Mouse (Mus musculus): ENCODE results near the gene Dek.
A peak's percentile ranks its signal among the peaks of the same experiment; 100 is the strongest.

The Dek gene

GRCm38 (mm10) chr13:47056126-47056525, 49.9 kb downstream of the Dek start:
- DNase-seq (ENCODE audit: low spot score), result no peak

DNA sequence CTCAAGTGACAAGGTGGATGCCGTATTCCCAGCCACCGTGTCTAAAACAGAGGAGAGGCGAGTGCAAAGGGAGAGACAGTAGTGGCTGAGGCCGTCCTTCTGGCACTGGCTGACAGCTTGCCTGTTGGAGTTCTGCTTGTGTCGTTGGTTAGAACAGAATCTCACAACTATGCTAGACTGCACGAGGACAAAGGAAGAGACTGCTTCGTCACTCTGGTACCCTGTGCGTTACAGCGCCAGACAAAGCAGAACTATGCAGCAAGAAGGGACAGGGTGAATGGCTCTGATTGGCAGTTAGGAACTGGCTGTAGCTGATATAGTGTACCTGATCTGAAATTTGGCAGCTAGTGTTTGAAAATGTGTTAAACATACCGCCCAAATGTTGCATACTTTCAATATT, 52.0 kb downstream of the Dek start:
- no peak for DNase-seq (ENCODE audit: low spot score)

GRCm38 (mm10) chr13:47050009-47050408, 56.0 kb downstream of the Dek start:
- no peak for DNase-seq (ENCODE audit: low spot score)

DNA sequence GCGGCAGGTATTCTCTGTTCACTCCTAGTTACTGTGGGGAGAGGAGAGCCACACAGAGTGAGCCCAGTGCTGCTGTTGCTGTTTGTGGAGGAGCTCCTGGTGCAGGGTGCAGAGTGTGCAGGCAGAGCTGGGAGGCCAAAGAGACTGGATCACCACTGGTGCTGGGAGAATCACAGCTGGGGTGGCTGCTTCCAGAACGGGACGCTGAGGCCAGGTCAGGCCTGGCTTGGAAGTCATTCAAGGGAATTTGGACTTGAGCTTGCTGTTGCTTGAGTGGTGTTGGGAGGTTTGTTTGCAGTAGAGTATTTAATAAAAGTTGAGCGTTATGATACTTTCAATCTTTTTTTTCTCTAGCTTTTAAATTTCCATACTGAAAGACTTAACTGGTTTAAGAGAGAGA, 58.0 kb downstream of the Dek start:
- DNase-seq (ENCODE audit: low spot score), result no peak

DNA sequence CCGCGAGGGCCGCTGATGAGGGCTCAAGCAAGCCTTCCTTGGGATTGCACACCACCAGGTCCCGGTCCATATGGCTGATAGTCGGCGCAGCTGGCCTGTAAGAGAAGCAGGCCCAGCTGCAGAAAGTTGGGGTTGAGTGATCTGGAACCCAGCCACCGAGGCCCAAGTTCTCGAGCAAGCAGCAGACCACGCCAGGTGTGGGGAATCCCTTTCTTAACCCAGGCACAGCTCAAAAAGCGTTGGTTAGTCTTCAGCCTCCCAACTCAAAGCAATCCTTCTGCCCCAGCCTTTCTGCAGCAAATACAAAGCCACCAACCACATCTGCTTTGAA, 61.4 kb downstream of the Dek start, which contains the start of gene Tpmt:
Gene Tpmt (minus strand): TSS at position 121 of the 331 bp plus-strand sequence.
- no peak for DNase-seq (ENCODE audit: low spot score)

DNA sequence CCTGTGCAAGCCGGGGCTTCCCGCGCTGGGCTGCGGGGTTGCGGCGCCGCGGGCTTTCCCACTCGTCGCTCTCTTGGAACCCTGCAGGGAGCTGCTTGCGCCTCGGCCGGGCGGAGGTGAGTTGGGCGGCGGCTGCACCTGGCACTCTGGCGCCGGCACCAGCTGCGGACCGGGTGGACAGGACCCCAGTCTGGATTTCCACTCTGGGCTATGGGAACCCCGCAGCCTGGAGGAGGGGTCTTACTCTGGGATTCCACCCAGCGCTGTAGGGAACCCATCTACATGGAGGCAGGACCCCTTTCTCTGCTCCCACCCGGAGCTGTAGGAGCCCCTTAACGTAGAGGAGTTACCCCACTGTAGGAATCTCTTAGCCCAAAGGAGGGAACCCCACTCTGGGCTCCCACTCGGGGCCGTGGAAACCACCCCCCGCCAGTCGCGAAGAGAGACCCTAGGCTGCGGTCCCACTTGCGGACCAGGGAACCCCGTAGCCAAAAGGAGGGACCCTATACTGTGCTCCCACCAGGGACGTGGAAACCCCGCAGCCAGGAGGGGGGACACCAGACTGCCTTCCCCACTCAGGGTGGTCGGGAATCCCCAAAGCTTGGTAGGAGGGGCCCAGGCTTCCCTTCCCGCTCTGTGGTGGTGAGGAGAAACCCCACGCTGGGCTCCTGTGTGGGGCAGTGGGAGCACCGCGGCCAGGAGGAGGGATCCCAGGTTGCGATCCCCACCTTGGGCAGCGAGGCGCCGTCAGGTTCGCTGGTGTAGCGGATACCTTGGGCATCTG, 62.0 kb downstream of the Dek start:
- DNase-seq (ENCODE audit: low spot score), result no peak

GRCm38 (mm10) chr13:47043030-47043680, 62.8 kb downstream of the Dek start, which contains the start of gene Kdm1b:
Kdm1b (plus strand) TSS chr13:47043499.
- DNase-seq (ENCODE audit: low spot score), result peak; percentile 99

GRCm38 (mm10) chr13:47042024-47042633, 63.9 kb downstream of the Dek start:
- no peak for DNase-seq (ENCODE audit: low spot score)

DNA sequence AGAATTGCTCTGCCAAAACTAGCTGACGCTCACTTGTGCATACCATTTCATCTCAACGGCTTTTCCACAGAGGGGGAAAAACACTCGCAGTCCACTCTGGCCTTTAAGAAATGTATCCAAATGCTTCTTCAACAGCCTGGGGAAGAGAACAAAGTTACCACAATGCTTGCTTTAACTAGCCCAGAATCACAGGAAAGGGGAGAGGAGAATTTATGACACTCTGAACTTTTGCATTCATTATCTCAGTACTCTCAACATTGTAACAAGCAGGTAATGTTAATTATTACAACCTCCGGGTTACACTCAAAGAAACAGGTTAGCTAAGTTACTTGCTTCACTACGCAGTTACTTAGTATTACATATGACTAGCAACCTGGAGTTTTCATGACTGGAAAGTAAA, 65.9 kb downstream of the Dek start:
- no peak for DNase-seq (ENCODE audit: low spot score)

DNA sequence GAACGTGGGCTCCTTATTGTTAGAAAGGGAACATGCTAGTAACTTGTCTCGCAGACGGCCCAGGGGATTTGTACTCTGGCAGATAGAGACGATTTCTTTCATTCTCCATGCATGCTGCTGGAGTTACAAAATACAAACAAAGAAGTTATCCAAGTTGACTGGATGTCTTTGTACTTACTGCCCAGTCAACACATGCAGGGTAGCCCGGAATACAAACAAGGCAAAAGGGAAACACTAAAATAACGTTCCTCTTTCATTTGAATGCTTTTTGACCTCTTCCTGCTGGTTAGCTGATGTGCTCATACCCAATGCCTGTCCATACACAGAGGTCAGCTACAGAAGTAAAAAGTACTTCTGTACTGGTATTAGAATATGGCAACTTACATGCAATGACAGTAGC, 68.1 kb downstream of the Dek start:
- no peak for DNase-seq (ENCODE audit: low spot score)

Measured in ovary, postnatal 10 days (tissue).